Mouse (Mus musculus) kidney, adult 2 months (tissue): ENCODE results near the gene Mcmbp. TPM values are rescaled to one million over a fixed set of nuclear protein-coding genes. Genes with fewer than 3 reads are reported as not detected.

Experiments
- DNase-seq: peaks from one replicate; pipeline ENCODE4 v3.0.0; 2021
- H3K27ac ChIP-seq: fragments of 200-500 bp; 2 replicates; pipeline ENCODE4 v1.5.1; 2012; ENCODE audit warnings: low read depth, low read length, control low read depth, inconsistent platforms; ENCODE audit not compliant: insufficient read depth
- H3K27me3 ChIP-seq: fragments of 200-500 bp; replicated peaks from 2 replicates; pipeline ENCODE4 v1.6.1; 2012; ENCODE audit warnings: mild to moderate bottlenecking, moderate library complexity, low read length, inconsistent platforms; ENCODE audit not compliant: control insufficient read depth, insufficient read depth
- H3K36me3 ChIP-seq: fragments of 200-500 bp; 2 replicates; pipeline ENCODE4 v1.6.1; 2012; ENCODE audit warnings: mild to moderate bottlenecking, moderate library complexity, low read length, inconsistent platforms; ENCODE audit not compliant: control insufficient read depth, insufficient read depth
- H3K4me1 ChIP-seq: fragments of 200-500 bp; 2 replicates; pipeline ENCODE4 v1.6.1; 2011; ENCODE audit warnings: low read length; ENCODE audit not compliant: control insufficient read depth, insufficient read depth
- H3K4me3 ChIP-seq: fragments of 200-500 bp; 2 replicates; pipeline ENCODE4 v1.5.1; 2011; ENCODE audit warnings: mild to moderate bottlenecking, low read depth, low read length, control low read depth; ENCODE audit not compliant: insufficient read depth
- CTCF ChIP-seq: fragments of 200-500 bp; conservative IDR thresholded peaks from 2 replicates; pipeline ENCODE4 v1.5.1; 2011; ENCODE audit warnings: low read depth, mild to moderate bottlenecking, control low read depth, low read length, moderate library complexity, mixed read lengths; ENCODE audit not compliant: insufficient read depth, insufficient read length
- POLR2A ChIP-seq: fragments of 200-500 bp; IDR thresholded peaks from one replicate; pipeline ENCODE4 v1.6.1; 2011; ENCODE audit warnings: low read depth, low read length, control low read depth
- WGBS: fragments of 180-500 bp; shearing (Covaris S2); methylation state at CpG from one replicate; pipeline ENCODE4 v1.1.7; 2018; 5-methylcytosine and 5-hydroxymethylcytosine counted together
- polyA plus RNA-seq: library from polyadenylated mRNA; depleted of rRNA; stranded (reverse); fragments of >200 nt; gene quantifications from 2 replicates; pipeline ENCODE4 v1.2.3, GENCODE M21; 2012

The Mcmbp gene
- polyA plus RNA-seq, 1 experiment, result 19.8 TPM

DNA sequence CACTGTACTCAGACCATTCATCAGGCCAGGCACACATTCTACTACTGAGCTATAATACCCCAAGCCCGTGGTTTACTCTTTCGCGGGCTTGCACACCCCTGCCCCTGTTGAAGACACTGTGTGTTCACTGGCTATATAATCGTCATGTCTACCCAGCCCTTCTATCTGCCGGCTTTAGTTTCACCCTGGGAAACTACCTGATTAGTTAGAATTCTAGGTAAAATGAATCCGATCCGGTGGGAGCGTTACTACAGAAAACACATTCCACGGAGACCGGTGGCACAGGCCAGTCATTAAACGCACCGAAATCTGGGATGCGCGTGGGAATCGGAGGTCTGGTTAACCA lies 1.2 kb downstream of the Mcmbp start:
- no peak for DNase-seq
- Histone ChIP-seq H3K4me1 (peaks cover 15% of the 10 kb centered on the region), H3K4me3 (peak overlapping the region; percentile 87), H3K27ac (no peak overlapping the region), H3K27me3 (no peaks in the 10 kb centered on the region), H3K36me3 (no peaks in the 10 kb centered on the region)
- TF ChIP-seq POLR2A (no peak), CTCF (no peak)
- 5% methylated on average over 15 of the region's 15 CpGs for WGBS

DNA sequence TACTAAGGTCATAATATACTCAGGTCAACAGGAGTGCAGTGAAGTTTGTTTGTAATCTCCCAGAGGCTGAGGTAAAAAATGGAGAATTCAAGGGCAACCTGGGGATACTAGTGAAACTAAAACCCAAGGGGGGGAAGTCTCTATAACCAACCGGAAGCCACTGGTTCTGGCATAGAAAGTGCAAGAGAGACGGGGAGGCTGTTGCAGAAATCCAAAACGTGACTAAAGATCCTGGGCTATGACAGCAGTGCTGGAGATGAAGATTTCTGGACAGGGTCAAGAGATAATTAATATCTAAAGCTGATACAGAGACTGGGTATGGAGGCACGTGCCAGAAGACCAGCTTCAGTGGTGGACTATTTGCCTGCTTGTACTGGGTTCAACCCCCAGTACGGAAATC lies 2.3 kb downstream of the Mcmbp start:
- TF ChIP-seq POLR2A (no peak), CTCF (no peak)
- peaks cover 15% of the 10 kb centered on the region for H3K4me1 ChIP-seq
- WGBS, result 50% methylated on average over 5 of the region's 5 CpGs
- no peaks in the 10 kb centered on the region for H3K27me3 ChIP-seq
- no peak overlapping the region for H3K27ac ChIP-seq
- no peak overlapping the region for H3K4me3 ChIP-seq
- no peaks in the 10 kb centered on the region for H3K36me3 ChIP-seq
- DNase-seq, result no peak

DNA sequence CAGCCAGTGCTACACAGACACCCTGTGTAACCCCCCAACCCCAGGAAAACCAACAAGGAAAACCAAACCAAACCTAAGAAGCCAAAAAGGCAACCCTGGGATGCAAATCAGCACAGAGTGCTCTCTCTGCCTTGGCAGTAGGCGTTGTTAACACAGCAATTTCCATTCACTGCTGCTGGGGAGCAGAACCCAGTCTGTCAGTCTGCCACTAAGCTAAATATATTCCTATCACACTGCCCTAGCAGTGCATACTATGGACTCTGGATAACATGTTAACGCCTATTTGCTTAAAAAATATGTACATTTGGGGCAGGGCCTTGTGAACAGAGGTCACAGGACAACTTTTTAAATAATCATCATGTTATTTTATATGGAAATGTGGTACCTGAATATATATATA lies 8.7 kb downstream of the Mcmbp start:
- 70% methylated on average over 2 of the region's 2 CpGs for WGBS
- Histone ChIP-seq H3K36me3 (no peaks in the 10 kb centered on the region), H3K4me3 (no peak overlapping the region), H3K4me1 (peaks cover 3% of the 10 kb centered on the region; the same call in 1 of the 2 replicates), H3K27me3 (no peaks in the 10 kb centered on the region), H3K27ac (no peak overlapping the region)
- TF ChIP-seq CTCF (no peak), POLR2A (no peak)
- DNase-seq, result no peak

DNA sequence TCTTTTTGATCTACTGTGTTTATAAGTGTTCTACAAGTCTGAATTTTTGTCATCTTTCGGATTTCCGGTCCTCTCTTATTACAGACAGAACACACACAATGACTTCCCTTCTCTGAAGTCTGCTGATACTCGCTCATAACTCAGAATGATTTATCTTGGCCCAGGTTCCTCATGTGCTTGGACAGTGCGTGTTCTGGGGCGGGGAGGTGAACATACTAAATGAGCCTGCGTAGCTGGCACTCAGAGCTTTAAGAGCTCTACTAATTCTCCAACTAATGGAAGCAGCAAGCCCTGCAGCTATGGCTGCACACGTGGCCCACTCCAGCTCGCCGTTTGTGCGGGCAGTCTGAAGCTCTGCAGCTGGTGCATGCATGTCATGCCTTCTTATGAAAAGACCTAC lies 11.6 kb downstream of the Mcmbp start:
- Histone ChIP-seq H3K27ac (peak overlapping the region; percentile 16; the same call in 1 of the 2 replicates), H3K36me3 (no peaks in the 10 kb centered on the region), H3K4me1 (peaks cover 12% of the 10 kb centered on the region; the same call in 1 of the 2 replicates), H3K27me3 (no peaks in the 10 kb centered on the region), H3K4me3 (no peak overlapping the region)
- WGBS, result 49% methylated on average over 10 of the region's 10 CpGs
- TF ChIP-seq CTCF (no peak), POLR2A (no peak)
- DNase-seq, result peak; percentile 43

DNA sequence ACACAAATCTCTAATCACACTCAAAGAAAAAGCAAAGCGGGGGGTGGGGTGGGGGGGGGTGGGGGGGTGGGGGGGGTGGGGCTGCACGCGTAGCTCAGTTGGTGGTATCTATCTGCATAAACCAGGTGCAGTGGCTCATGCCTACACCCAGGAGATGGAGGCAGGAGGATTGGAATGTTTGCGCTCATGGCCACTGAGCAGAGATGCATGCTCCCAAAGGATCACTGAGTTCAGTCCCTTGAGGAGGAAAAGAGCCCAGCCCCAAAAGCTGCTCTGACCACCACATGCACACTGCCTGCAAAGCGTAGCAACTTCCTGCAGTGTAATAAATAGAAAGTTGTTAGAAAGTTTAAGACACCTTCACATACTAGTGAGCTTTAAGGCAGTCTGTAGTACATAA lies 12.6 kb downstream of the Mcmbp start:
- Histone ChIP-seq H3K4me1 (peaks cover 12% of the 10 kb centered on the region; the same call in 1 of the 2 replicates), H3K27me3 (no peaks in the 10 kb centered on the region), H3K4me3 (no peak overlapping the region), H3K27ac (no peak overlapping the region), H3K36me3 (peaks cover 2% of the 10 kb centered on the region; the same call in 1 of the 2 replicates)
- DNase-seq, result no peak
- WGBS, result 66% methylated on average over 5 of the region's 5 CpGs
- TF ChIP-seq CTCF (no peak), POLR2A (no peak)

DNA sequence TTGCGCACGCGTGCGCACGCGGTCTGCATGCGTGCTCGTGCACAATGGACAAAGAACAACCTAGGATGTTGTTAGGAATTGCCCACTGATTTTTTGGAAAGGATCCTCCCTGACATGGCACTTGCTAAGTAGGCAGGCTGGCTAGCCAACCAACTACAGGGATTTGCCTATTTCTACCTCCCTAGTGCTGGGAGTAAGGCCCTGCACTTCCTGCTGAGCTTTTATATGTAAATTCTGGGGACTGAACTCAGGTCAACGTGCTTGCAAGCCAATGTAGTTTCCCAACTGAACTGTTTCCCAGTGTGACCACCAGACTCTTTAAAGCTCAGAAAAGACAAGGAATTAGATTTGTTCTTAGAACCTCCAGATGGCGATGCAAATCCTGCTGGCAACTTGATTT lies 13.3 kb downstream of the Mcmbp start:
- Histone ChIP-seq H3K4me3 (no peak overlapping the region), H3K27me3 (no peaks in the 10 kb centered on the region), H3K4me1 (peaks cover 12% of the 10 kb centered on the region; the same call in 1 of the 2 replicates), H3K27ac (no peak overlapping the region), H3K36me3 (peaks cover 2% of the 10 kb centered on the region; the same call in 1 of the 2 replicates)
- 88% methylated on average over 10 of the region's 10 CpGs for WGBS
- TF ChIP-seq POLR2A (no peak), CTCF (no peak)
- no peak for DNase-seq

DNA sequence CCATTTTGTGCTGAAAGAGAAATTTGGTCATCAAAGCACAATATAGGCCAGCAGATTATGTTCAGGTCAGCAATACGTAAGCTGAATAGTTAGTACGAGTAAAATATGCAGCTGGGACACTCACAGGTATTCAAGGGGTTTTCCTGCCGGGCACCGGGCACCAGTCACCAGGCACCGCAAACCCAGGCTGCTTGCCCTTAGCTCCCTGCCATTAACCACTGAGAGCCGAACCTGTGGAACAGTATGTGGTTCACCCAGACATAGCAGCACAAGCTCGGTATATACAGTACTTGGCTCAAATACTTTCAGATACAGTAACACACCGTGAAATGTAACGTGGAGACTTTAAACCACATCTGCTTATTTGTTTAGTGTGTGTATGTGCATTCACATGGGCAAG lies 15.1 kb downstream of the Mcmbp start:
- no peak for TF ChIP-seq CTCF
- no peak for TF ChIP-seq POLR2A
- no peak overlapping the region for H3K27ac ChIP-seq
- H3K27me3 ChIP-seq, result no peaks in the 10 kb centered on the region
- 49% methylated on average over 9 of the region's 9 CpGs for WGBS
- DNase-seq, result no peak
- H3K4me1 ChIP-seq, result peaks cover 12% of the 10 kb centered on the region; the same call in 1 of the 2 replicates
- peaks cover 2% of the 10 kb centered on the region; the same call in 1 of the 2 replicates for H3K36me3 ChIP-seq
- H3K4me3 ChIP-seq, result no peak overlapping the region
